Mouse (Mus musculus): Measurements from ENCODE around the gene Meox1.

- TF ChIP-seq GATA1 (IDR thresholded peaks at IDR 0.05; ENCODE audit: low read length) (no peak), TAL1 (IDR thresholded peaks at IDR 0.05; ENCODE audit: low read length) (no peak)
Observed at GRCm38 (mm10) chr11:101883911-101884310, 10.3 kb downstream of the Meox1 start.

Data from erythroblast, embryonic 14.5 days (primary cell).